Mouse (Mus musculus) adrenal gland, postnatal 4 days (tissue): Measurements from ENCODE around the gene Numbl. TPM values are rescaled to one million over a fixed set of nuclear protein-coding genes. Genes with fewer than 3 reads are reported as not detected.

Experiments used
- DNase-seq, 2 experiments: peaks; one replicate each; pipeline ENCODE4 v3.0.0; 2021 to 2022; ENCODE audit warnings: low spot score in 2 of 2, mixed read lengths in 2 of 2
- total RNA-seq, 2 experiments: library from RNA; stranded (reverse); gene quantifications; 2 replicates each; pipeline ENCODE4 v1.2.3; 2021

Numbl gene
- total RNA-seq, 2 experiments from 2014 or later, result 21.0 to 21.1 TPM

DNA sequence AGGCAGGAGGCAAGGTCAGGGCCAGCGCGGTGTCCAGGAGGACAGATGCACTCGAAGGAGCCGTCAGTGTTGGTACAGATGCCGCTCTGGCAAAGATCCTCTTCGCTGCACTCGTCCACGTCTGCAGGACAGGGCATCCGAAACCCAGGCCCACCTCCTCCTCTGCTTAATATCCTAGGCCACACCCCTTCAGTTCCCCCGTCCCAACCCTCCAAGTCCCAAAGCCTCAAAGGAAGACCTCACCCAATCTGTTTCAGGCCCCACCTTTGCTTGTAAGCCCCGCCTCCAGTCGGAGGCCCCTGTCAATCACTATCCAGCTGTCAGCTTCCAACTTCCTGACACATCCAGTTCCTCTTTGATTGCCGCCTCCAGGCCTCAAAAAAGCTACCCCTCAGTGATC is 64.1 kb downstream of the Numbl start:
- DNase-seq, result no peak

GRCm38 (mm10) chr7:27323001-27323400 is 64.8 kb downstream of the Numbl start:
- no peak for DNase-seq

GRCm38 (mm10) chr7:27324161-27324560 is 65.9 kb downstream of the Numbl start:
- DNase-seq, result no peak

DNA sequence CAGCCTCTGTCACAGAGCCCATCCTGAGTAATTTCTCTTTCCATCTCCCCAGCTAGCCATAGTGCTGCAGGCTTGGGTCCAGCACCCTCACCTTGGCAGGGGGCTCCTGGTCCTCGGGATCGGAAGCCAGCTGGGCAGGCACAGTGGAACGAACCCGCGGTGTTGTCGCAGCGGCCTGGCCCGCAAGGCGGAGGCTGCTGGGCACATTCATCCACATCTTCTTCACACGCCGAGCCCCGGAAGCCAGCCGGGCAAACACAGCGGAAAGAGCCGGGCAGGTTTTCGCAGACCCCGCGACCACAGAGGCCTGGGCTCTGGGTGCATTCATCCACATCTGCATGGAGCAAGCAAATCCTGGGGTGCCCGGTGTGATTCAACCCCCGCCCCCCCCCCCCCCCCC is 66.7 kb downstream of the Numbl start:
- DNase-seq, result no peak

DNA sequence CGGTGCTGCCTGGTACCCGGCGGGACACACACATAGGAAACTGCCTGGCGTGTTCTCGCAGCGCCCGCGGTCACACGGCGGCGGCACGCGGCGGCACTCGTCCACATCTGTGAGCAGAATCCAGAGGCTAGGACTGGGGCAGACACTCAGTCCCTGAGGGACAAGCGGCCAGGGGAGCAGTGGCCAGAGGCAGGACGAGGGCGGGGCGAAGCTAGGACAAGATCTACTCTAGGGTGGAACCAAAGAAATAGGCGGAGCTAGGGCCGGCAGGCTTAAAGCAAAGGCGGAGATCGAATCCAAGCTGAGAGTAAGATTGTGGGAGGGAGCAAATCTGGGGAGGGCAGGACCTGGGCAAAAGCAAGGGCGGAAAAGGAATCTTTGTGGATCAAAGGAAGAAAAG is 67.5 kb downstream of the Numbl start:
- no peak for DNase-seq

DNA sequence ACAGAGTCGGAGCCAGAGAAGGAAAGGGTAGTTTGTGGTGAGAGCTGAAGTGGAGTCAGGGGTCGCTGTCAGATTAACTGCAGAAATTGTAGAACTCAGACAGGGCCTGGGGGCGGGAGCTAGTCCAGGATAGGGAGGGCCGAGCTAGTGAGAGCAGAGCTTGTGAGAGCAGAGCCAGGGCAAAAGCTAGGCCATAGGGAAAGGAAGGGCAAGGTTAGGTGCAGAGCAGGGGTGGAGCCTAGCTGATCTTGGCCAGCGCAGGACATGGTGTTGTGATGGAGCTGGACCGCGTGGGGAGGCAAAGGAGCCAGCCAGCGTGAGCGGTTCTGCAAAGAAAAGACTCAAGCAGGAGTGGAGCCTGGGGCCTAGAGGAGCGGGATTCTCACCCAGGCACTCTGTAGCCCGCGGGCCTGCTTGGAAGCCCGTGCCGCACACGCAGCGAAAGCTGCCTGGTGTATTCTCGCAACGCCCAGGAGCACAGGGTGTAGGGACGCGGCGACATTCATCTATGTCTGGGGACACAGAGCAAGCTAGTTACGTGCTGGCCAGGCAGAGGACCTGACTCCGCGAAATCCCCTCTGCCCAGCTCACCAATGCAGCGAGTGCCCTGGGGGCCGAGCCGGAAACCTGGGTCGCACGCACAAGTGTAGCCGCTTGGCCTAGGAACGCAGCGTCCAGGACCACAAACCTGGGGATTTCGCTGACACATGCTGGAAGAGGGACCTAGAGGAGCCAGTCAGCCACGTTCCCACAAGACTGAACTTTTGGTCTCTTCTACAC is 68.1 kb downstream of the Numbl start:
- no peak for DNase-seq

- no peak for DNase-seq
These were observed 69.3 kb downstream of the Numbl start for GRCm38 (mm10) chr7:27327500-27327899.

- DNase-seq, result no peak
These were observed 69.9 kb downstream of the Numbl start for GRCm38 (mm10) chr7:27328161-27328560.

GRCm38 (mm10) chr7:27328648-27329047 is 70.4 kb downstream of the Numbl start:
- no peak for DNase-seq

DNA sequence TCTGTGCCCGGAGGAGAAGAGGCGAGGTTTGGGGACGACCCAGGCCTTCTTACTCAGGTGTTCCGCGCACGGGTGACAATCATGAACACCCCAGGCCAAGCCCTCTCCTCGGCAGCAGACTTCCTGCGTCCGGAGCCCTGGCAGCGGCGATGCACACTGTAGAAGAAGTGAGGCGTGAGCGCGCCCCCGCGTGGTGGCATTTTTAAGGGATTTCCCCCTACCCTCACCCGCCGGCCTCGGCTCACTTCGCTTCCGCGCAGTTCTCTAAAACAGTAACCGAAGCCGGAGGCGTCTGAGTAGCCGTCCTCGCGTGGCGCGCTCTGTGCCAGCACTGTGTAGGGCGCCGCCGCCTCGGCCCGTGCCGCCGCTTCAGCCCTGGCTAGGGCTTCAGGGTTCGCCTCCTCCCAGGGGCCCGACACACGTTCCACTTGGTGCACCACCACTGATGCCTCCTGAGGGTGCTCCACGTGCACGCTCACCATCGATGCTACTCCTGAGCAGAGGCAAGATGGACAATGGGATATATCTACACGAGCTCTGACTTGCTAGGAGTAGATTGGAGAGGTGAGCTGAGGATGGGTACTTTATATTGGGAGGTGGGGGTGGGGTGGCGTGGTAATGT is 71.2 kb downstream of the Numbl start:
- peak; percentile 72 to 77 for DNase-seq

DNA sequence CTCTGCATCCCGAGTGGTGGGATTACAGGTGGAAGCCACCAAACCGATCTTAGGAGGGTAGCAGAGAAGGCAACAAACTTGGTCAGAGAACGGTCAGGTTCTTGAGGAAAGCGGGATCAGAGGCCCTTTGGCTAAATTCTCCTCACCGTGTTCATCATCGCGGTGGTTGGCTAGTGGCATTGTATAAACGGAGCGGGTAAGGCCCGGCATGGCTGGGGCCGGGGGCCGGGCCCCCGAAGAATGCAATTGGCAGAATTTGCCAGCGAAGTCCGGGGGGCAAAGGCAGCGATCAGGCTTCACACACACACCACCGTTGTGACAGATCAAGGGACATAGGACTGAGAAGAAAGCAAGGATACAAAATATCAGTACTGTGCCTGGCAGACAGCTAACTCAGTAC is 71.7 kb downstream of the Numbl start:
- no peak for DNase-seq

GRCm38 (mm10) chr7:27330709-27331540 is 72.7 kb downstream of the Numbl start:
- peak in 1 of 2 experiments; percentile 75 for DNase-seq

DNA sequence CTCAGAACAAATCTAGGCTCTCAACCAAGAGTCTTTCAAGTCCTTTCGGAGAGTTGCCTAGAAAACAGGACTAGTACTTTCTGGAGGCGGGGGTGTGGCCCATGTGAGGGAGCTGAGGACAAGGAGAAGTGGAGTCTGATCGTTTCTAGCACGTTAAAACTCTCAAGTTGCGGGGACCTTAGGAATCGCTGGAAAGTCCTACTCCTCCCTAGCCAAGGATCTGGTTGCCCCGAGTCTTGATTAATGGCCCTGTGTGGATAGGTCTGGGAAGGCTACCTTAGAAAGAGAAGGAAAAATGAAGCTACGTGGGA is 73.3 kb downstream of the Numbl start:
- DNase-seq, result no peak

Other genes starting within 250 kb of the Numbl start
- 10 to 100 TPM in 1 of 2 experiments, 1 to 10 TPM in 1; 2.1 to 16.2 TPM for gene Cyp2a12, start 229.4 kb upstream of the Numbl start, total RNA-seq
- 100 to 1,000 TPM; 148 to 161 TPM for gene Cyp2f2, start 138.5 kb upstream of the Numbl start, total RNA-seq
- gene Cyp2t4, start 104.7 kb upstream of the Numbl start, total RNA-seq, result not detected
- 100 to 1,000 TPM; 106 to 111 TPM for gene Egln2, start 91.6 kb upstream of the Numbl start, total RNA-seq
- gene Rab4b, start 79.5 kb upstream of the Numbl start, total RNA-seq, result 10 to 100 TPM; 53.3 to 60.8 TPM
- gene Gm21983, start 77.3 kb upstream of the Numbl start, total RNA-seq, result not detected
- gene Mia, start 77.3 kb upstream of the Numbl start, total RNA-seq, result 1 to 10 TPM in 1 of 2 experiments, under 1 TPM in 1; 0.62 to 2.3 TPM
- gene BC024978, start 62.7 kb upstream of the Numbl start, total RNA-seq, result 10 to 100 TPM; 19.2 to 22.7 TPM
- gene Snrpa, start 62.2 kb upstream of the Numbl start, total RNA-seq, result 100 to 1,000 TPM; 102 to 104 TPM
- gene Itpkc, start 29.8 kb upstream of the Numbl start, total RNA-seq, result 10 to 100 TPM; 12.7 to 14.4 TPM
- 10 to 100 TPM; 37.1 to 42.0 TPM for gene Coq8b, start 25.4 kb upstream of the Numbl start, total RNA-seq
- 100 to 1,000 TPM in 1 of 2 experiments, 10 to 100 TPM in 1; 95.4 to 102 TPM for gene Ltbp4, start 79.3 kb downstream of the Numbl start, total RNA-seq
- gene Shkbp1, start 97.6 kb downstream of the Numbl start, total RNA-seq, result 10 to 100 TPM; 22.9 to 31.7 TPM
- gene Gm20479, start 99.0 kb downstream of the Numbl start, total RNA-seq, result 1 to 10 TPM in 1 of 2 experiments, not detected in 1; 2.5 TPM
- 1 to 10 TPM; 1.2 to 1.4 TPM for gene Sptbn4, start 189.3 kb downstream of the Numbl start, total RNA-seq
- 10 to 100 TPM; 58.4 to 62.1 TPM for gene Blvrb, start 189.5 kb downstream of the Numbl start, total RNA-seq
- gene Sertad3, start 215.3 kb downstream of the Numbl start, total RNA-seq, result 10 to 100 TPM; 16.7 to 17.3 TPM
- gene Sertad1, start 228.5 kb downstream of the Numbl start, total RNA-seq, result 10 to 100 TPM; 18.1 to 18.8 TPM
- gene Prx, start 240.9 kb downstream of the Numbl start, total RNA-seq, result 1 to 10 TPM; 7.0 to 8.8 TPM